Mouse (Mus musculus): Measurements from ENCODE around the gene Btbd35f26. TPM values are rescaled to one million over a fixed set of nuclear protein-coding genes. Genes with fewer than 3 reads are reported as not detected.

The Btbd35f26 gene
- polyA plus RNA-seq (2014; fragmentation: Illumina TruSeq; extraction: RNeasy Lipid Tissue Mini Kit (QIAGEN cat#74804)) = not detected

GRCm38 (mm10) chrX:31336154-31336553 is at the start of gene Btbd35f26:
Btbd35f26 (plus strand) TSS chrX:31336454.

GRCm38 (mm10) chrX:31383818-31384217 is 47.6 kb downstream of the Btbd35f26 start, which contains the start of gene Btbd35f19:
Btbd35f19 (minus strand) TSS chrX:31383918.

Other genes with a start within 250 kb of the Btbd35f26 start
- gene Btbd35f29, start 218.8 kb upstream of the Btbd35f26 start, polyA plus RNA-seq (2014; fragmentation: Illumina TruSeq; extraction: RNeasy Lipid Tissue Mini Kit (QIAGEN cat#74804)) = not detected
- not detected for gene Spin2f, start 82.6 kb upstream of the Btbd35f26 start, polyA plus RNA-seq (2014; fragmentation: Illumina TruSeq; extraction: RNeasy Lipid Tissue Mini Kit (QIAGEN cat#74804))
- not detected for gene Btbd35f19, start 47.5 kb downstream of the Btbd35f26 start, polyA plus RNA-seq (2014; fragmentation: Illumina TruSeq; extraction: RNeasy Lipid Tissue Mini Kit (QIAGEN cat#74804))
- gene Gm21883, start 237.8 kb downstream of the Btbd35f26 start, polyA plus RNA-seq (2014; fragmentation: Illumina TruSeq; extraction: RNeasy Lipid Tissue Mini Kit (QIAGEN cat#74804)) = not detected